Mouse (Mus musculus): ENCODE data around the gene Kank4. TPM values are rescaled to one million over a fixed set of nuclear protein-coding genes. Genes with fewer than 3 reads are reported as not detected.
"Not testable (repeated sequence)": the region's sequence is repeated elsewhere in the genome, so short reads cannot be mapped to it uniquely, and the experiment has no call there.

The Kank4 gene
- total RNA-seq (2021), result 1 to 10 TPM; 2.4 to 3.3 TPM

GRCm38 (mm10) chr4:98817184-98817911 is at the start of gene Kank4:
Kank4 (minus strand) TSS chr4:98817537.
- DNase-seq, result peak; percentile 63

- no peak for DNase-seq
Observed at GRCm38 (mm10) chr4:98865386-98866237, 48.3 kb upstream of the Kank4 start.

GRCm38 (mm10) chr4:98864546-98864945 is 47.2 kb upstream of the Kank4 start:
- DNase-seq, result no peak

GRCm38 (mm10) chr4:98864094-98864493 is 46.8 kb upstream of the Kank4 start:
- no peak for DNase-seq

- no peak for DNase-seq
Observed at GRCm38 (mm10) chr4:98863451-98863850, 46.1 kb upstream of the Kank4 start.

GRCm38 (mm10) chr4:98858151-98858855 is 41.0 kb upstream of the Kank4 start:
- DNase-seq, result no peak

- peak; percentile 49 for DNase-seq
Observed at GRCm38 (mm10) chr4:98857037-98857648, 39.8 kb upstream of the Kank4 start.

- no peak for DNase-seq
Observed at GRCm38 (mm10) chr4:98853926-98854325, 36.6 kb upstream of the Kank4 start.

- DNase-seq, result not testable (repeated sequence)
Observed at GRCm38 (mm10) chr4:98850485-98850884, 33.1 kb upstream of the Kank4 start.

GRCm38 (mm10) chr4:98847120-98847885 is 30.0 kb upstream of the Kank4 start:
- no peak for DNase-seq

GRCm38 (mm10) chr4:98846396-98846795 is 29.1 kb upstream of the Kank4 start:
- DNase-seq, result no peak

GRCm38 (mm10) chr4:98845687-98846125 is 28.4 kb upstream of the Kank4 start:
- no peak for DNase-seq

GRCm38 (mm10) chr4:98845201-98845600 is 27.9 kb upstream of the Kank4 start:
- DNase-seq, result no peak

GRCm38 (mm10) chr4:98843906-98844597 is 26.7 kb upstream of the Kank4 start:
- no peak for DNase-seq

- not testable (repeated sequence) for DNase-seq
Observed at GRCm38 (mm10) chr4:98841251-98841650, 23.9 kb upstream of the Kank4 start.

GRCm38 (mm10) chr4:98840526-98840925 is 23.2 kb upstream of the Kank4 start:
- DNase-seq, result no peak

- no peak for DNase-seq
Observed at GRCm38 (mm10) chr4:98838913-98839312, 21.6 kb upstream of the Kank4 start.

GRCm38 (mm10) chr4:98837715-98838505 is 20.6 kb upstream of the Kank4 start:
- DNase-seq, result no peak

GRCm38 (mm10) chr4:98836519-98836918 is 19.2 kb upstream of the Kank4 start:
- peak; percentile 16 for DNase-seq

GRCm38 (mm10) chr4:98834782-98835181 is 17.4 kb upstream of the Kank4 start:
- DNase-seq, result peak; percentile 67
